Mouse (Mus musculus) lung, postnatal 25 days (tissue): ENCODE data around the gene Neo1.

Experiments
- DNase-seq: peaks from one replicate; pipeline ENCODE4 v3.0.0; 2022; ENCODE audit warnings: low spot score

The Neo1 gene

DNA sequence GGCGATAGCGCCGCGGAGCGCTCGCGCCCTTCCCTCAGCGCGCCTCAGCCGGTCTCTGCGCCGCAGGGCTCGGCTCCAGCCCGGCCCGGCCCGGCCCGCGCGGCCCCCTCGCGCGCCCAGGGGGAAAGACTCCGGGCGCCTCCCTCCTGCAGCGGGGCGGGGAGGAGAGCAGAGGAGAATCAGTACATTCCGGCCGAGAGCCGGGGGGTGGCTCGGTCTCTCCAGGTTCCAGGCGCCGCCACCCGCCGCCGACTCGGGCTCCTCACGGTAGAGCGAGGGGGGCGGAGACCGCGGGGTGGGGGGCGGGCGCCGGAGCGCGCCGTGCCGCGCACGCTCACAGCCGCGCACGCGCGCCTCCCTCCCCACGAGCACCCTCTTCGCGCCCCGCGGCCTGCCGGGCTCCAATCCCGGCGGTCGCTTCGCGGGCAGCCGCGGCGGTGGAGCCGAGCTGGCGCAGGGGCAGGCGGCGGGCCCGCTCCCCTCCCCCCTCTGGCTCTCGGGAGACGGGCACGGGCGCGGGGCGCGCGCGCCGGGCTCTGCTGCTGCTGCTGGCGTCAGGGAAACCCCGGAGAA, at the start of gene Neo1:
Gene Neo1, minus strand, starts transcription at position 283 of the 573 bp plus-strand sequence.
- DNase-seq: peak; percentile 83

DNA sequence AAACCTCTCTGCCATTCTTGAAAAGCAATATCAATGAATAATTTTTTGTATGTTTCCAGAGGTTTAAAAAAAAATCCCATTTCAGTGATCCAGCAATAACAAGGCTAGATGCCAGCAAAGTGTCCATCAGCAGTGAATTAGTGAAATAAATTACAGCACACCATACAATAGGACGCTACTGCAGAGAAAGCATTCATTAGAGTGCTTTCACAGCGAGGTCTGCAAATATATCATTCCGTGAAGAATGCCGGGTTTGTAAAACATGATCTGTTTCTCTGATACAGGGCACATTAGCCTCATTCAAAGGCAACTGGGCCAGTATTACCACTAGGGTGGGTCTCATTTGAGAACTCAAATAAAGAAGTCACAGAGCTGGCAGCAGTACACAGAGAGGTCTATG, 39.4 kb upstream of the Neo1 start:
- DNase-seq: no peak

DNA sequence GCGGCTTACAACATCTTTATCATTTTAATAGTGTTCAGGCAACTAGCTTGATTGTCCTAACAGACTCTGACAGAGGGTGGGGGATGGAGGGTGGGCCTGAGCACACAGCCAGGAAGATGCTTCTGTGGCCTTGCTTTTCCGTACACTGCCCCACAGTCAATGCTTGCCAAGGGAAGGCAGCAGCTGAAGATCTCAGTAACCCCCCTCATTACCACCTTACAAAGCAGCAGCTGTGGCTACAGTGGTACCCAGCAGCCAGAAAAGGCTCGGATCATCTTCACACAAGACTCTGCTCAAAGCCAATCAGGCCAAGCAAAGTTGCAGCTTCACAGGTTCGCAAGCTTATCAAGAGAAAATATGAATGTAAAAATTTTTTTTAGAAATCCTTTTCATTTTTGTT, 37.6 kb upstream of the Neo1 start:
- DNase-seq: no peak

DNA sequence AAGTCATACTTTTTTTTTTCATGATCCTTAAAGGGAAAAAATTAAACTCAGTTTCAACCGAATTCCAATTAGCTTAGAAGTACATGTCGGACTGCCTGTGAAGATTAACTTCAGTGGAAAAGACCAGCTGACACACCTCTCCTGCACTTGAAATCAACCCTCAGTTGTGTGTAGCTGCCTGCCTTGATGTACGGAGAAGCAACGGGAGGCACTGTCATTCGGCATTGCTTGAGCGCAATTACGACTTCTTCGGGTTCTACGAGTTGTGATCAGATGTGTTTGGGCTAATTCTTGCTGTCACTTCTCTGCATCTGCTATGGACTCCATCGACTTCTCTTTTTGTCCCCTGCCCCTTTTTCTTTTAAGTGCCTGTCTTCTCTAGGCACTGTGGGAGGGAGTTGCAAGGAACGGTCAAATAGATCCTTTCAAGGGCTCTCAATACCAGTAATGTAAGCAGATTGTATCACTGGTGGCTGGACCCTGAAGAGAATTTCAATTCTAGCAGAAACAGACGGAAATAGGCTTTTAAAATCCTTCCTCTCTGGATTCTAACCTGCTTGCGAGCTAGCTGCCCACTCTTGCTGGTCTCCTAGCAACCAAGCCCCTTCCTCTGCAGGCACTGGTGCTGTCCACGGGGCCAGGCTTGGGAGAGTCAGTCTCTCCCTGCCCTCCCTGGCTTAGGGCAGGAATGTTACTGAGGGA, 36.0 kb upstream of the Neo1 start:
- DNase-seq: no peak

DNA sequence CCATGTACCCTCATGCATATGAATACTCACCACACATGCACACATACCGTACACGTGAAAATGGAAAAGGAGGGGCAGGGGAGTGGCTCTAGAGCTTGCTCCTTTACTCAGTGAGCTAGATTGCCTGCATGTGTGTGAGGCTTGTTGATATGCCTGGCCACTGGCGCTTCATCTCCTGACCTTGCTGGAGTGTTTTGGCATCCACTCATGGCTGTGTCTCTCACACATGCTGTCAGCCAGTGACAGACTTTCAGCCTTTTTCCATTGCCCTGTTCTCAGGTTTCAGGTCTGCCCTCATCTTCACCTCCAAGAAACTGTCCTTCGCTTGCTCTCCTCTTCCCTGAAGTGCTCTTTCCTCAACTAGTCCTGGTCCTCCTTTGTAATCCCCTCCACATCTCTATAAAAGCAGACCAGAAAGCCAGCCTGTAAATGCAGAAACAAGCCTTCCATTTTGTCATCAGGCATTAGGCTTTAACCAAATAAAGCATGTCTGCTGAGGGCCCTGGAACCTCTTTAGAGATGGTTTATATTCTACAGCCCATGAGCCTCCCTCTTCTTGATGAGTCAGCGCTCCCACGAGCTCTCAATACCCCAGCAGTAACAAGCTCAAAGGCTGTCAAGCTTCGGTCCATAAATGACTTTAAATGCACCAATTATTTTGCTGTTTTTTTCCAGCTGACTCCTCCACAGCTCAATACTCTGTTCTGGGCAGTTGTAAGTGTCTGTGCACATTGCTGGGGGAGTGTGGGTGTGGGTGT, 35.2 kb upstream of the Neo1 start:
- no peak for DNase-seq

DNA sequence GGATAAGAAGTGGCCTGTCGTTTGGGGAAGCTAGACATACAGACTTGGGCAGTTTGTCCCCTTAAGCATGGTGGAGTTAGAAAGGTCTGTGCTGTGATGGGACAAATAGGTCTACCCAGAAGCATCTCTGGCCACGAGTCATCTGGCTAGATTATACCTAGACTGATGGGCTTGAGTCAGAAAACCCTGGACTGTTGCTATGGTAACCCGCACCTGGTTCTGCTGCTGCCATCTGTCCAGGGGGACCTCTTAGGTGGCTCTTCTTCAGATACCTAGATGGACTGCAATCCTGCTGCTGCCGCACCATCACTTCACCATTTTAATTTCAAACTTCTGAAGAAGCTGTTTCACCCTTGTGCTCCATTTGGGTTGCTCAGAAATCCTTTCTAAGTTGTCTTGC, 34.0 kb upstream of the Neo1 start:
- no peak for DNase-seq

DNA sequence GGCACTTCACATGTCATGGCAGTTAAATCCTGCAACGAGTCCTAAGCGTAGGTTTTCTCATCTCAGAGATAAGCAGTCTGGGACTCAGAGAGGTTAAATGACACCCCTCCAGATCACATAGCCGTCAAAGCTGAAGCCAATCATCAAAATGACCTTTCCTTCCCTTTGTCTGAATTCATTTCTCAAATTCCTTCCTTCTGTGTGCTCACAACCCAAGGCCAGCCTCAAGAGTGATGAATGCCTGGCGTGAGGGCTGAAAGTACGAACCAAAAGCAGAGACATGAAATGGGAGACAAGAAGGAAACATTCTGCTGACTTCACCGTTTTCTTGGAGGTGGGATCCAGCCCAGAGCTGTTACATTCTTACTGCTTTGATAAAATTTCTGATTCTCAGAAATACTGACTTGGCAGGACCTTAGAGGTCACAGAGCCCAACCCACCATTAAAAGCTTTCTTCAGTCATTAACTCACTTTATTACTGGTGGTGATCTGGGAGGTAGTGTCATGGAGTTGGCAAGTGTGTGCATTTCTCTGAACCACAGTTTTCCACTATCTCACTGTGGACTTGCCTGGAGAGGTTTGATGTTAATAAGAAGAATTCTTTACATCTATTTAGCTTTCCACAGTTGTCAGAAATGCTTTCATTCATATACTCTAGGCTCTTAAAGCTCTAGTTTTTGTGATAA, 29.5 kb upstream of the Neo1 start:
- no peak for DNase-seq

DNA sequence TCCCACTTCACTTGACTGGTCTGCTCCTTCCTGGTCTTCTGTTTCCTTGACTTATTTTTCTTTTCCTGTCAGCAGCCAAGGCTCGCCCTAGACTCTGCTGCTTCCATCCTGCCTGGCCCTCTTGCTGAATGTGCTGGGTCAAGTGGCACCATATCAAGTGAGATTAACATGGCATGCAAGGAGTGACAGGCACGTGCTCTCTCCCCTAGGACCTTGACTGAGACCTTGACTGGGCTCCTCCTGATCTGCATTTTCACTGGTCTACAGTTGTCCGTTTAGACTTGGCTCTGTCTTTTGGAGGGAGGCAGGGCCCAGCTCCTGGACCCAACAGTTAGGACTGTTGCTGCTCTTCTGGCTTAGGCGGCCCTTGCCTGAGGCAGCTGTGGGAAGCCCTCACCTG, 26.2 kb upstream of the Neo1 start:
- DNase-seq: no peak

DNA sequence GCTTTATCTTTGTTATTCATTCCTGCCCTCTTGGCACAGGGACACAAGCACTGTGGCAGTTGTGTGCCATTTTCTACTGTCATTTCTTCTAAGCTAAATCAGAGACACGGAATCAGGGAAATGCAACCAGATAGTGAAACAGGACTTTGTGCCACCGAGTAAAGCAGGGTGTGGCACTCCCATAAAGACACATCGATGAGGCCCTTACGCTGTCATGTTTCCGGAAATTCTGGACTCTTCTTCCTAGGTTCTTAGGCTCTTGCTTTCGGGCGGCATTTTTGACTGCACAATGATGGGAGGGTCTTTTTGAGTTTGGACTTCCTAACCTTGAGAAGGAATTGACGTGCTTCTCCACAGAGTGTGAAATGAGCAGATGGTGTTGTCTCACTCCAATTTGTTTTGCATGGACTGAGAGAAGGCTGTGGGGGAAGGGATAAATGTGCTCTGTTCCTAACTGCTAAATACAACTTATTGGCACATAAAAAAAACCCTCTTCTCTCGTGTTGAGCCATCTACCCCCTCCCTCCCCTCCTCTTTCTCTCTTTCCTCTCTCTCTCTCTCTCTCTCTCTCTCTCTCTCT, 23.9 kb upstream of the Neo1 start:
- no peak for DNase-seq

DNA sequence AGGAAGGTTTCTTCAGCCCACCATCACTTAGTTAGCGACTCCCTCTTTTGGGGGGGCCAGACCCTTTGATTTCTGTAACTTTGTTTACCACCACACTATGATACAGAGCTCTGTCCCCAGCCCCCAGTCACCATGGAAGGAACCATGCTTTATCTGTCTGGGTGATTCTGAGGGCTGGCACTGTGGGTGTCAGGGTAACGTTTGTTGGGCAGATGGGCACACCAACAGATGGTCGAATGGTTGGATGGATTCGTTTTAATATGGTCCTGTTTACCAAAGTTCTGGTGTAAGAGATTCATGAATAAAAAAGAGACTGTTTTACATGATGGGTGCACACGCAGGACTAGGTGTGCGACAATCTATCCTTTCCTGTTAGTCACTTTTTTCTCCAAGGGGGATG, 22.9 kb upstream of the Neo1 start:
- no peak for DNase-seq

DNA sequence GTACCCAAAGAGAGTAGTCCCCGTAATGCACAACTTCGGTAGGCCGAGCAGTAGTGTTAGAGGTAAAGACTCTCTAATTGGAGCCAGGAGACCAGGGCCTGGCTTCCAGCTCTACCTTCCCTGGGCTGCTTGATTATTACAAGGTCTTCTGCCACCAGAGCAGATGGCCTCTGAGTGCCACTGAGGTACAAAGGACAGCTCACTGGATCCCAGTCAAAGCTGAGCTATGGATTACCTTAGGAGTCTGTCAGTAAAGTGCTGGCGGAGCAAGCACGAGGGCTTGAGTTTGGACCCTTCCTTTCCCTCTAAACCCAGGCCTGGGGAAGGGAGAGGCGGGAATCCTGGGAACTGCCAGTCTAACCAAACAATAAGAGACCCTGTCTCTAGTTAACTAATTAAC, 21.8 kb upstream of the Neo1 start:
- DNase-seq: no peak

DNA sequence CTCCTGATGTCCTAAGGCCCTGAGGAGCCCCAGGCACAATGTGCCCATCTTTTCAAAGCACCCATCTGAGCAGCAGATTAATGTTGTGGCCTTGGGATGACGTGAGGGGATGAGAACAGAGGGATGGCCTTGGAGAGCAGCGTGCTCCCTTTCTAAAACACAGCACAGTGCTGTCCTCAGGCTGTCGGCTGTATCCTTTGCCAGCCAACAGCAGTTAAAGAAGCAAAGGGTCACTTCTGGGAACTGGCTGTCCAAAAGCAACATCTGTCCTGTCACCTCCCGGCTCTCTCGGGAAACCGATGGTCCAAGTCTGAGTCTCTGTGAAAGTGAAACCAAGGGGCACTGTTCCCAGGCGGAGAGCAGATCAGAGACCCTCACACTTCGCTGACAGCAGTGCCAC, 20.0 kb upstream of the Neo1 start:
- peak; percentile 66 for DNase-seq

DNA sequence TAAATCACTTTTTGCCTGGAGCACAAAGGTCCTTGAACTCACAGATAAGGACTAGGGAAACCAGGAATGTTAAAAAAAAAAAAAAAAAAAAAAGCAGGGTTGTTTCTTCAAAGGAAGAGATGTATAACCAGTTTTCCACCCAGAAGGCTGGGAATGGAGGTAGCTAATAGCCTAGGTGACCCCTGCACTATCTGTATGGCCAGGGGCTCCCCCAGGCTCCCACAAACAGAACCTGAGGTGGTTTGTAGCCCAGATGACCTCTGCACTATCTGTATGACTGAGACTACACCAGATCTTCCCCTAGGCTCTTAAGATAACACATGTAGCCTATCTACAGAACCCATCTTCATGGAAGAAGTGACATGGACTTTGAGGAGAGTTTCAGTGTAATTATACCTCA, 5.6 kb upstream of the Neo1 start:
- DNase-seq: no peak

DNA sequence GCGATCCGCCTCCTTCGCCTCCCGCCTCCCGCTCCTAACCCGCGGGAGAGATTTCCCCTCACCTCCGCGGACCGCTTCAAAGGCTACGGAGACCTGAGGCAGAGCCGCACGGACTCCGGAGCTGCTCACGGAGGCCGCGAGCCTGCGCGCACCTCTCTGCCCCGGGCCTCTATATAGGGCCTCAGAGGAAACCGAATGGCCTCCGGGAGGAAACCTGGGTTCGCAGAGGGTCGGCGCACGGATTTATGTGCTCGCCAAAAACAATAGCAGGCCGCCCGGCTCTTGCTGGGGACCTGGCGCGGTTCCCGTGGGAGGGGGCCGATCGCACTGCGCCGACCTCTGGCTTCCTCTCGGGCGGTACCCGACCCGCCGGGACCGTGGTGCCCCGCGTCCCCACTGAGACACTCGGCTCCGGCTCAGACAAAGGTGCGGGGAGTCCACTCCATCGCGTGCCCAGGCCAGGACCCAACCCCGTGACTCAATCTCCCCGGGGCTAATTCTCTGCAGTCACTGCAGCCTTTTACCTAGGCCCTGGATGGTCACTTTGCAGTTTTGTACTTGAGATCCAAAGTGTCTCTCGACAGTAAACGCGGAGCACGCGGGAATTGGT, 596 bp upstream of the Neo1 start:
- peak; percentile 19 for DNase-seq

DNA sequence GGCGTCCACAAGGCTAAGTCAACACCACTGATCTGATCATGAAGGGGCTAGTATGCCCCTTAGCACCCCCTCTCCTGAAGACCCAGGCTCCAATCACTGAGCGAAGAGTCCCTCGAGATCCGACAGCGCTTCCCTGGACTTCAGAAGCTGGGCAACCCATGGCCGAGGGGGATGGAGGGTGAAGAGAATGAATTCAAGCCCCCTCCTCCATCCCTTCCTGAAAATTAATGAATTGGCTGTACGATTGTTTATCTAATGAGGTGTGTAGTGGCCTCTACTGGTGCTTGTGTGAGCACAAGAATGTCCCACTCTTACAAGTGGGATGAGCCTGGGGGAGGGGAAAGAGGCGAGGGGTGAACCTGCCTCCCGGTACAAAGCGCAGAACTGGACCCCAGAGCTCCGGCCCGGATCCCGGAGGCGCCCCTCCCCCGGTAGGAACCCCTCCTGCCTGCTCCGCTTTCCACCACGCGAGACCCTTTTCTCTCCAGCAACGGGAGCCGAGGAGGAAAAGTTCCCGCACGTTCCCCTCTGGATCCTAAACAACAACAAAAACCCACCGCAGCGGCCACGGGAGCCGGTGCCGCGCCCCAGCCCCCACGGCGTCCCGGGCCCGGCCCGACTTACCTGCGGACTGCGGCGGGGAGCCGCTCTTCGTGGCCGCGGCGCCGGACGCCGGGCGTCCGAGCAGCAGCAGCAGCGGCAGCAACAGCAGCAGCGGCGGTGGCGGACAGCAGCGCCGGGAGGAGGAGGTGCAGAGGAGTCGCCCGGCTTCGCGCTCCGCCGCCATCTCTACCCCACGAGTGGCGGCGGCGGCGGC, 691 bp downstream of the Neo1 start:
- DNase-seq: peak; percentile 29

DNA sequence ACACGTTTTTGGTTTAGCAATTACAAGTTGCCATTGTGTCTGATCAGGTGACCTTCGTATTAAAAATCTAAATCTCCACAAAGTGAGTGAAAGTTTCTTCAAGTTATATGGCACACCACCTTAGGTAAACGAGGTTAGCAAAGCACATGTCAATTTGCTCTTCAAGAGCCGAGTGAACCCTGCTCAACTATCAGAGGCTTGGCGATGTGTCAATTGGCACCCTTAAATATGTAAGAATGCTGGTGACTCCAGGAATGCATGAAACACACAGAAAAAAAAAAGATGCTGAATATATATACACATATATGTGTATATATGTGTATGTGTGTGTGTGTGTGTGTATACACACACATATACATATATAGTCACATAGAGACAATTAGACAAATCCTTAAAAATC, 1.4 kb downstream of the Neo1 start:
- peak; percentile 27 for DNase-seq

DNA sequence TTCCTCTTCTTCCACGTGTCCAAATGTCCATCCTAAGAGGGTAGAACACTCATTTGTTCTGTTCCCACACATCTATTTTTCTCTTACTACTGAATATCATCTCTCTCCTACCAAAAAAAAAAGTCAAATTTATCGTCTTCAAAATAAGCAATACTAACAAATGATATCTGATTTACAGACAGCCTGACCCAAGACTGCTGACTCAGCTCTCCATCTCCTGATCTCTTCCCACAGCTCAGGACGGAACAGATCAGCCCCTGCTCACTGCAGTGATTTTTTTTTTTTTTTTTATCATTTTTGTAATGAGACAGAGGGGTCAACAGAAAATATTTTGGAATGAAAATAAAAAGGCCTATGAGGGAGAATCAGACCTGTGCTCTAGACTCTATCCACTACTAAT, 2.7 kb downstream of the Neo1 start:
- DNase-seq: no peak

DNA sequence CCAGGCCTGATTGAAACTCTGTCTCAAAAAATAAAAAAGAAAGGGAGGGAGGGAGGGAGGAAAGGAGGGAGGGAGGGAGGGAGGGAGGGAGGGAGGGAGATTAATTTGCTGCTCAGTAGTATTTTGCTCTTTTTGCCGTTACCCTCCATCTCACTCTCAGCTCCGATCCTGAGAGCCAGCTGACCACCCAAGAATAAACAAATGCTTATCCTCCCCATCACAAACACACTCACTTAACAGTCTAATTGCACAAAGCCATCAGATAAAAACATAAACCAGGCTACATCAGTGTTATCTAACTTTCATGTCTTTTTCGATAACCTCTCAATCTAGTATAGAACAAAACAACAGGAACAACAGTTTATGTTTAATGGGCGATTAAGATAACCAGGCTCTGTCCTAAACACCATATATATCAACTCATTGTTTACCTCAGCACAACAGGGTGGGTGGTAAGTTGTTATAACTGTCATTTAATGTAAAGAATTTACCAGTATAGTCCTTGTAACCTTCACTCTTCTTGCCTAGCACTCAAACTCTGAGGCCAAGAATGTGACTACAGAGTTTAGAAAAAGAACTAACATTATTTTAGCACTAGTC, 11.9 kb downstream of the Neo1 start:
- no peak for DNase-seq

DNA sequence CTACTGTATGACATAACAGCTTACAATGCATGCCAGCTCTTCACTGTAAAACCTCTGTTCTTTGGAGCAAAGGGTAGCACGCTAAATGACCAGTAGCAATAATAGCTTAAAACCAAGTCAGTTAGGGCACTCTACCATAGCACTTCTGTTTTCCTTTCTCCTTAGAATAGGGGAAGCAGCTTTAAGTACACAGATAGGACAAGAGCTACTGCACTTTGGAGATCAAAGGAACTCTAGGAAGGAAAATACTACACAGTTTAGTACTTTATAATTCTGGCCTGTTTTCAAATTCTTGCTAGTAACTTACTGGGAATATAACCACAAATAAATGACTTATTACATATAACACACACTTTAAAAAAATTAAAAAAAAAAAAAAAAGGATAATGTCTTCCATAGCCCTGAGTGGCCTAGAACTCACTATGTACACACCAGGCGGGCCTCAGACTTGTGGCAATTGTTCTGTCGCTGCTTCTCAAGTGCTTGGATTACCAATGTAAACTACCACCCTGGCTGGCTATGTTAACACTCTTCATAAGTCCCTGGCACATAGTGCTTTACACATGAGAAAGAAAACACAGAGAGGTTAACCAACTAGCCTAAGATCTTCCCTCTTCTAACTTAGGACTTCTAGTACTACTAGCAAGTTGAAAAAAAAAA, 20.1 kb downstream of the Neo1 start:
- peak; percentile 15 for DNase-seq

DNA sequence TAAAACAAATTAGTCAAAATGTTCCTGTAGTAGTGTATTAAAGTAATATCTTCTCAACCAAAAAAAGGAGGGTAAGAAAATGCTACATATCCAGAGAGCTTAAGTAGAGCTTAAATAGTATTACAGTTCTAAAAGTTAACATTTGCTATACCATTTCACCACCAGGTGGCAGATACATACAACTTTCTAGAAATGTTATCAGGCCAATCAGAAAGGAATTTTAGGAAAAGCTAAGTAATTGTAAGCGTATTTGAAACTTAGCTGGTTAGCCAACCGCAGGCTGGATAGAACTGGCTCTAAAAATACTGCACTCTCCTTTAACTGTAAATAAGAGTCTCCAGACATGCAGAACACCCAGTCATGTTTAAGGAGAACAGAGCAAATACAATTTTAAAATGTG, 22.9 kb downstream of the Neo1 start:
- DNase-seq: peak; percentile 62
